Mouse (Mus musculus) lung, adult 2 months (tissue): ENCODE measurements around the gene Fanci. TPM values are rescaled to one million over a fixed set of nuclear protein-coding genes. Genes with fewer than 3 reads are reported as not detected.

Experiments
- DNase-seq: peaks from one replicate; pipeline ENCODE4 v3.0.0; 2022
- H3K4me1 ChIP-seq: fragments of 200-500 bp; 2 replicates; pipeline ENCODE4 v1.6.1; 2011; ENCODE audit warnings: low read length; ENCODE audit not compliant: control insufficient read depth, insufficient read depth
- H3K4me3 ChIP-seq: fragments of 200-500 bp; replicated peaks from 2 replicates; pipeline ENCODE3; 2011; ENCODE audit warnings: low read depth, mild to moderate bottlenecking, control low read depth, low read length; ENCODE audit errors: extremely low read depth
- CTCF ChIP-seq: fragments of 200-500 bp; IDR thresholded peaks from 2 replicates; pipeline ENCODE4 v1.5.1; 2011; ENCODE audit warnings: mild to moderate bottlenecking, low read length, control low read depth; ENCODE audit not compliant: insufficient read depth
- POLR2A ChIP-seq: fragments of 200-500 bp; IDR thresholded peaks from 2 replicates; pipeline ENCODE4 v1.6.1; 2011; ENCODE audit warnings: low read depth, mild to moderate bottlenecking, control low read depth, low read length, borderline replicate concordance; ENCODE audit errors: extremely low read depth
- WGBS: fragments of 180-500 bp; shearing (Covaris S2); methylation state at CpG from one replicate; pipeline ENCODE4 v1.1.7; 2018; 5-methylcytosine and 5-hydroxymethylcytosine counted together
- polyA plus RNA-seq: library from polyadenylated mRNA; depleted of rRNA; stranded (reverse); fragments of >200 nt; gene quantifications from 2 replicates; pipeline ENCODE4 v1.2.3, GENCODE M21; 2012; rRNA removed

Gene Fanci
- polyA plus RNA-seq, 1 experiment: 0.39 TPM

DNA sequence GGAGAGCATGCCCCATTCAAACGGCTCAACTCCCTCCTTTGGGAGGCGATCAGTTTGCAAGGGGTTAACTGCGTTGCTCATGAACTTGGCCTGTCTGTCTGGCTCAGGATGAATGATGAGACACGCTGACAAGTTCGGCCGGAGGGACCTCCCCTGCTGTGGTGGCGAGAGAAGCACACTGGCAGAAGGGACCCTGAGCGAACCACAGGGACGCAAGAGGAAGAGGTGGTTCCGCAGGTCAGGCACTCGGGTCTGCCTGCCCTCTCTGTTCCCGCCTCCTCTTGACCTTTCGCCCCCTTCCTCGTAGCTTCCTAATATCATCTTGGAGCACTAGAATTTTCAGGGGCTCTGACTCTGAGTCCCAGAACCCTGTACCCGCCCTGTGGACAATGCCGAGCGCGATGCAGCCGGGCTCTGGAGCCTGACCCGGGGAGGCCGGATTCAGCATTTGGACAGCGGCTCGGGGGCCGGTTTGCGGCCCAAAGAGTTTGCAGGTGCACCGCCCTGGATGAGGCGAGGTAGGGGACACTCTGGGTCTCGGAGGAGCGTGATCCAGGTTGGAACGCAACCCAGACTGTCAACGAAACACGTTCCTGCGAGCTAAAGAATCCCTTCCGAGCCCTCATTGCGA is 107.4 kb downstream of the Fanci start:
- DNase-seq: peak; percentile 43
- Histone ChIP-seq H3K4me1 (no peaks in the 10 kb centered on the region), H3K4me3 (no peak overlapping the region)
- 3% methylated on average over 35 of the region's 35 CpGs for WGBS
- TF ChIP-seq POLR2A (no peak), CTCF (no peak)

Other genes starting within 250 kb of the Fanci start
- 404 and 429 TPM in 2 replicates for gene Mfge8, start 242.9 kb upstream of the Fanci start, polyA plus RNA-seq
- 53.1 and 64.0 TPM in 2 replicates for gene Abhd2, start 118.7 kb upstream of the Fanci start, polyA plus RNA-seq
- 0.48 and 0.52 TPM in 2 replicates for gene Rlbp1, start 4.9 kb upstream of the Fanci start, polyA plus RNA-seq
- 57.5 and 61.4 TPM in 2 replicates for gene Polg, start 74.4 kb downstream of the Fanci start, polyA plus RNA-seq
- not detected in 2 replicates for gene Rhcg, start 225.7 kb downstream of the Fanci start, polyA plus RNA-seq